Mouse (Mus musculus) heart, embryonic 15.5 days (tissue): ENCODE data around the gene Hpf1. TPM values are rescaled to one million over a fixed set of nuclear protein-coding genes. Genes with fewer than 3 reads are reported as not detected.

ENCODE experiments used
- ATAC-seq: fragments of 200-750 bp; cut with Nextera tagmentation; replicated peaks from 2 replicates; pipeline ENCODE4 v1.8.0; 2017; ENCODE audit warnings: low read depth, moderate TSS enrichment; ENCODE audit not compliant: insufficient number of reproducible peaks, insufficient read depth, low FRiP score
- H3K27ac ChIP-seq: fragments of 300-500 bp; sonication (generic); 2 replicates; pipeline ENCODE4 v1.5.1; 2015; ENCODE audit warnings: mild to moderate bottlenecking, inconsistent platforms
- H3K27me3 ChIP-seq: fragments of 300-500 bp; sonication (generic); 2 replicates; pipeline ENCODE4 v1.6.1; 2015; ENCODE audit warnings: inconsistent platforms
- H3K36me3 ChIP-seq: fragments of 300-500 bp; sonication (generic); 2 replicates; pipeline ENCODE4 v1.6.1; 2015; ENCODE audit warnings: mild to moderate bottlenecking, inconsistent platforms
- H3K4me1 ChIP-seq: fragments of 300-500 bp; sonication (generic); replicated peaks from 2 replicates; pipeline ENCODE4 v1.6.1; 2015; ENCODE audit warnings: inconsistent platforms
- H3K4me2 ChIP-seq: fragments of 300-500 bp; sonication (generic); 2 replicates; pipeline ENCODE4 v1.6.1; 2015; ENCODE audit warnings: inconsistent platforms, mild to moderate bottlenecking, moderate library complexity
- H3K4me3 ChIP-seq: fragments of 300-500 bp; sonication (generic); 2 replicates; pipeline ENCODE4 v1.5.1; 2015; ENCODE audit warnings: mild to moderate bottlenecking, inconsistent platforms
- H3K9ac ChIP-seq: fragments of 300-500 bp; sonication (generic); 2 replicates; pipeline ENCODE4 v1.6.1; 2015; ENCODE audit warnings: mild to moderate bottlenecking, inconsistent platforms
- H3K9me3 ChIP-seq: fragments of 300-500 bp; sonication (generic); replicated peaks from 2 replicates; pipeline ENCODE4 v1.6.1; 2016; ENCODE audit warnings: inconsistent platforms
- WGBS: fragments of 180-500 bp; shearing (Covaris S2); methylation state at CpG from one replicate; pipeline ENCODE4 v1.1.7; 2015; ENCODE audit warnings: mixed read lengths; 5-methylcytosine and 5-hydroxymethylcytosine counted together
- polyA plus RNA-seq: library from polyadenylated mRNA; unstranded; fragments of >200 nt; fragmentation: Nextera tagmentation; extraction: Ambion mirVana; gene quantifications from 2 replicates; pipeline ENCODE4 v1.2.1, GENCODE M21; 2015

The Hpf1 gene
- polyA plus RNA-seq, 1 experiment from 2014 or later, result 56.8 TPM

- 81% methylated on average over 9 of the region's 9 CpGs for whole genome bisulfite sequencing
- ATAC-seq, result no peak
- Histone ChIP-seq H3K36me3 (peaks cover 6% of the 10 kb centered on the region; the same call in 1 of the 2 replicates), H3K4me3 (no peak overlapping the region), H3K9me3 (no peaks in the 10 kb centered on the region), H3K27me3 (no peaks in the 10 kb centered on the region), H3K4me2 (no peak overlapping the region), H3K9ac (no peak overlapping the region), H3K27ac (no peak overlapping the region), H3K4me1 (peaks cover 20% of the 10 kb centered on the region)
Measured at GRCm38 (mm10) chr8:60900147-60900546, 9.9 kb downstream of the Hpf1 start.

GRCm38 (mm10) chr8:60912081-60912480 lies 21.9 kb downstream of the Hpf1 start:
- H3K9ac ChIP-seq, result no peak overlapping the region
- H3K4me2 ChIP-seq, result no peak overlapping the region
- no peak for ATAC-seq
- H3K9me3 ChIP-seq, result no peaks in the 10 kb centered on the region
- no peak overlapping the region for H3K4me3 ChIP-seq
- H3K27ac ChIP-seq, result no peak overlapping the region
- no peaks in the 10 kb centered on the region for H3K27me3 ChIP-seq
- H3K36me3 ChIP-seq, result peaks cover 28% of the 10 kb centered on the region
- WGBS, result 73% methylated on average over 4 of the region's 4 CpGs
- no peaks in the 10 kb centered on the region for H3K4me1 ChIP-seq

GRCm38 (mm10) chr8:60912554-60912953 lies 22.3 kb downstream of the Hpf1 start:
- Histone ChIP-seq H3K4me1 (no peaks in the 10 kb centered on the region), H3K9ac (no peak overlapping the region), H3K36me3 (peaks cover 28% of the 10 kb centered on the region), H3K27ac (no peak overlapping the region), H3K9me3 (no peaks in the 10 kb centered on the region), H3K27me3 (no peaks in the 10 kb centered on the region), H3K4me2 (no peak overlapping the region), H3K4me3 (no peak overlapping the region)
- WGBS, result 65% methylated on average over 10 of the region's 10 CpGs
- no peak for ATAC-seq

- Histone ChIP-seq H3K4me1 (no peaks in the 10 kb centered on the region), H3K9ac (no peak overlapping the region), H3K4me2 (no peak overlapping the region), H3K27me3 (no peaks in the 10 kb centered on the region), H3K9me3 (no peaks in the 10 kb centered on the region), H3K4me3 (no peak overlapping the region), H3K27ac (no peak overlapping the region), H3K36me3 (peaks cover 9% of the 10 kb centered on the region)
- no peak for ATAC-seq
- 84% methylated on average over 3 of the region's 3 CpGs for WGBS
Measured at GRCm38 (mm10) chr8:60919069-60919468, 28.9 kb downstream of the Hpf1 start.

- H3K9ac ChIP-seq, result no peak overlapping the region
- H3K4me2 ChIP-seq, result no peak overlapping the region
- 78% methylated on average over 4 of the region's 4 CpGs for WGBS
- H3K27ac ChIP-seq, result no peak overlapping the region
- no peak overlapping the region for H3K4me3 ChIP-seq
- H3K36me3 ChIP-seq, result peaks cover 9% of the 10 kb centered on the region
- no peaks in the 10 kb centered on the region for H3K4me1 ChIP-seq
- no peaks in the 10 kb centered on the region for H3K27me3 ChIP-seq
- H3K9me3 ChIP-seq, result no peaks in the 10 kb centered on the region
- ATAC-seq, result no peak
Measured at GRCm38 (mm10) chr8:60920176-60920575, 30.0 kb downstream of the Hpf1 start.

- no peak for ATAC-seq
- no peaks in the 10 kb centered on the region for H3K4me1 ChIP-seq
- H3K27ac ChIP-seq, result no peak overlapping the region
- no peak overlapping the region for H3K4me3 ChIP-seq
- no peak overlapping the region for H3K4me2 ChIP-seq
- H3K9ac ChIP-seq, result no peak overlapping the region
- H3K27me3 ChIP-seq, result no peaks in the 10 kb centered on the region
- H3K36me3 ChIP-seq, result peaks cover 14% of the 10 kb centered on the region
- no peaks in the 10 kb centered on the region for H3K9me3 ChIP-seq
Measured at GRCm38 (mm10) chr8:60933617-60934016, 43.4 kb downstream of the Hpf1 start.

GRCm38 (mm10) chr8:60938717-60939424 lies 48.7 kb downstream of the Hpf1 start:
- H3K36me3 ChIP-seq, result peaks cover 8% of the 10 kb centered on the region
- H3K9me3 ChIP-seq, result no peaks in the 10 kb centered on the region
- H3K4me2 ChIP-seq, result no peak overlapping the region
- no peak overlapping the region for H3K9ac ChIP-seq
- no peak for ATAC-seq
- no peak overlapping the region for H3K27ac ChIP-seq
- no peaks in the 10 kb centered on the region for H3K27me3 ChIP-seq
- no peak overlapping the region for H3K4me3 ChIP-seq
- H3K4me1 ChIP-seq, result no peaks in the 10 kb centered on the region
- 47% methylated on average over 3 of the region's 3 CpGs for WGBS

- H3K4me2 ChIP-seq, result no peak overlapping the region
Measured at GRCm38 (mm10) chr8:60942867-60943266, 52.6 kb downstream of the Hpf1 start.

GRCm38 (mm10) chr8:60947503-60947902 lies 57.3 kb downstream of the Hpf1 start:
- Histone ChIP-seq H3K27ac (no peak overlapping the region), H3K4me2 (no peak overlapping the region), H3K9ac (no peak overlapping the region), H3K9me3 (no peaks in the 10 kb centered on the region), H3K36me3 (no peaks in the 10 kb centered on the region), H3K4me3 (no peak overlapping the region), H3K4me1 (peaks cover 17% of the 10 kb centered on the region), H3K27me3 (no peaks in the 10 kb centered on the region)
- ATAC-seq, result no peak

More at GRCm38 (mm10) chr8:60942867-60943266, 52.6 kb downstream of the Hpf1 start:
- Histone ChIP-seq H3K36me3 (no peaks in the 10 kb centered on the region; the same call in 1 of the 2 replicates), H3K27me3 (no peaks in the 10 kb centered on the region), H3K9ac (no peak overlapping the region), H3K4me3 (no peak overlapping the region), H3K4me1 (no peaks in the 10 kb centered on the region), H3K27ac (no peak overlapping the region), H3K9me3 (no peaks in the 10 kb centered on the region)
- 97% methylated on average over 2 of the region's 2 CpGs for WGBS
- no peak for ATAC-seq

- 48% methylated on average over 4 of the region's 4 CpGs for WGBS
- Histone ChIP-seq H3K9ac (peak overlapping the region; percentile 17; the same call in 1 of the 2 replicates), H3K27ac (peak overlapping the region; percentile 56), H3K4me3 (no peak overlapping the region), H3K9me3 (no peaks in the 10 kb centered on the region), H3K4me1 (peaks cover 21% of the 10 kb centered on the region), H3K4me2 (peak overlapping the region; percentile 36), H3K36me3 (no peaks in the 10 kb centered on the region), H3K27me3 (no peaks in the 10 kb centered on the region)
- no peak for ATAC-seq
Measured at GRCm38 (mm10) chr8:60949859-60950258, 59.6 kb downstream of the Hpf1 start.

GRCm38 (mm10) chr8:60951271-60951670 lies 61.1 kb downstream of the Hpf1 start:
- Histone ChIP-seq H3K9ac (no peak overlapping the region), H3K4me2 (no peak overlapping the region), H3K27ac (no peak overlapping the region), H3K27me3 (no peaks in the 10 kb centered on the region), H3K4me3 (no peak overlapping the region), H3K36me3 (no peaks in the 10 kb centered on the region), H3K9me3 (no peaks in the 10 kb centered on the region), H3K4me1 (peaks cover 21% of the 10 kb centered on the region)
- WGBS, result 62% methylated on average over 4 of the region's 4 CpGs
- no peak for ATAC-seq

- Histone ChIP-seq H3K9ac (no peak overlapping the region), H3K4me3 (no peak overlapping the region), H3K27ac (no peak overlapping the region), H3K4me1 (peaks cover 21% of the 10 kb centered on the region), H3K36me3 (no peaks in the 10 kb centered on the region), H3K4me2 (no peak overlapping the region), H3K27me3 (no peaks in the 10 kb centered on the region), H3K9me3 (no peaks in the 10 kb centered on the region)
- 100% methylated on average over 1 of the region's 1 CpGs for WGBS
- ATAC-seq, result no peak
Measured at GRCm38 (mm10) chr8:60951757-60952156, 61.5 kb downstream of the Hpf1 start.
